Mouse (Mus musculus): ENCODE data around the gene Tusc2. TPM values are rescaled to one million over a fixed set of nuclear protein-coding genes. Genes with fewer than 3 reads are reported as not detected.
A peak's percentile ranks its signal among the peaks of the same experiment; 100 is the strongest.

Gene Tusc2
- polyA plus RNA-seq, 1 experiment: 25.0 TPM

GRCm38 (mm10) chr9:107551117-107551889, 11.8 kb upstream of the Tusc2 start, which contains the start of gene Rassf1:
Gene Rassf1 (plus strand): TSS chr9:107551555.
- TF ChIP-seq MYOD1 (IDR thresholded peaks at IDR 0.05; ENCODE audit: control insufficient read depth in 1 of 3, insufficient read length in 2 of 3, low read depth in 2 of 3) (peak in 1 of 3 experiments; percentile 13), CEBPB (IDR thresholded peaks at IDR 0.05; ENCODE audit: insufficient read depth, poor library complexity, severe bottlenecking) (no peak), TCF3 (IDR thresholded peaks at IDR 0.05; ENCODE audit: insufficient read length, low read depth) (no peak), SRF (IDR thresholded peaks at IDR 0.05; ENCODE audit: control insufficient read depth, insufficient read length, low read depth) (no peak), POLR2A (IDR thresholded peaks at IDR 0.05; ENCODE audit: insufficient read length, low read depth) (peak; percentile 90), MYOG (IDR thresholded peaks at IDR 0.05; ENCODE audit: control insufficient read depth in 1 of 3, insufficient read depth in 1 of 3, insufficient read length in 2 of 3, low read depth in 2 of 3) (peak in 1 of 3 experiments; percentile 53), USF1 (IDR thresholded peaks at IDR 0.05; ENCODE audit: low read depth) (no peak), MAX (IDR thresholded peaks at IDR 0.05; ENCODE audit: low read depth) (peak; percentile 40), POLR2AphosphoS2 (IDR thresholded peaks at IDR 0.05; ENCODE audit: insufficient read length, low read depth) (peak; percentile 56), E2F4 (IDR thresholded peaks at IDR 0.05; ENCODE audit: insufficient read depth) (no peak), REST (IDR thresholded peaks at IDR 0.05; ENCODE audit: insufficient read depth, insufficient read length) (no peak)
- peak within 1 kb of the TSS; percentile 96 for H3K4me3 ChIP-seq
- H3ac ChIP-seq (ENCODE audit: control insufficient read depth, insufficient read length): peak within 1 kb of the TSS; percentile 21
- peaks cover 29% of the 10 kb centered on the region for H3K79me2 ChIP-seq (ENCODE audit: control insufficient read depth, insufficient read depth)
- no peaks in the 10 kb centered on the region for H3K27me3 ChIP-seq (ENCODE audit: control insufficient read depth, insufficient read depth, insufficient read length)
- no peaks in the 10 kb centered on the region for H3K36me3 ChIP-seq (ENCODE audit: control insufficient read depth, insufficient read depth)
- H3K4me2 ChIP-seq (ENCODE audit: low read depth): peak within 1 kb of the TSS; percentile 85

GRCm38 (mm10) chr9:107551890-107552355, 11.1 kb upstream of the Tusc2 start:
- peaks cover 35% of the 10 kb centered on the region for H3K79me2 ChIP-seq (ENCODE audit: control insufficient read depth, insufficient read depth)
- peak overlapping the region; percentile 21 for H3ac ChIP-seq (ENCODE audit: control insufficient read depth, insufficient read length)
- no peaks in the 10 kb centered on the region for H3K36me3 ChIP-seq (ENCODE audit: control insufficient read depth, insufficient read depth)
- H3K4me3 ChIP-seq: peak overlapping the region; percentile 96
- TF ChIP-seq POLR2A (IDR thresholded peaks at IDR 0.05; ENCODE audit: insufficient read length, low read depth): no peak
- TF ChIP-seq MAX (IDR thresholded peaks at IDR 0.05; ENCODE audit: low read depth): no peak
- TF ChIP-seq MYOG (IDR thresholded peaks at IDR 0.05; ENCODE audit: control insufficient read depth in 1 of 3, insufficient read depth in 1 of 3, insufficient read length in 2 of 3, low read depth in 2 of 3): no peak
- TF ChIP-seq REST (IDR thresholded peaks at IDR 0.05; ENCODE audit: insufficient read depth, insufficient read length): no peak
- TF ChIP-seq POLR2AphosphoS2 (IDR thresholded peaks at IDR 0.05; ENCODE audit: insufficient read length, low read depth): no peak
- TF ChIP-seq TCF3 (IDR thresholded peaks at IDR 0.05; ENCODE audit: insufficient read length, low read depth): no peak
- TF ChIP-seq MYOD1 (IDR thresholded peaks at IDR 0.05; ENCODE audit: control insufficient read depth in 1 of 3, insufficient read length in 2 of 3, low read depth in 2 of 3): no peak
- TF ChIP-seq USF1 (IDR thresholded peaks at IDR 0.05; ENCODE audit: low read depth): no peak
- TF ChIP-seq CEBPB (IDR thresholded peaks at IDR 0.05; ENCODE audit: insufficient read depth, poor library complexity, severe bottlenecking): no peak
- TF ChIP-seq TCF12 (IDR thresholded peaks at IDR 0.05; ENCODE audit: insufficient read depth, poor library complexity, severe bottlenecking): no peak
- no peak for TF ChIP-seq SRF (IDR thresholded peaks at IDR 0.05; ENCODE audit: control insufficient read depth, insufficient read length, low read depth)
- no peak for TF ChIP-seq E2F4 (IDR thresholded peaks at IDR 0.05; ENCODE audit: insufficient read depth)
- H3K27me3 ChIP-seq (ENCODE audit: control insufficient read depth, insufficient read depth, insufficient read length): no peaks in the 10 kb centered on the region
- peak overlapping the region; percentile 85 for H3K4me2 ChIP-seq (ENCODE audit: low read depth)

GRCm38 (mm10) chr9:107552690-107553393, 10.2 kb upstream of the Tusc2 start:
- Histone ChIP-seq H3K27me3 (ENCODE audit: control insufficient read depth, insufficient read depth, insufficient read length) (no peaks in the 10 kb centered on the region), H3K79me2 (ENCODE audit: control insufficient read depth, insufficient read depth) (peaks cover 44% of the 10 kb centered on the region), H3K4me3 (peak overlapping the region; percentile 96), H3K36me3 (ENCODE audit: control insufficient read depth, insufficient read depth) (peaks cover 8% of the 10 kb centered on the region), H3K4me2 (ENCODE audit: low read depth) (peak overlapping the region; percentile 85), H3ac (ENCODE audit: control insufficient read depth, insufficient read length) (no peak overlapping the region)
- no peak for TF ChIP-seq TCF12 (IDR thresholded peaks at IDR 0.05; ENCODE audit: insufficient read depth, poor library complexity, severe bottlenecking)

GRCm38 (mm10) chr9:107553541-107554318, 9.3 kb upstream of the Tusc2 start:
- Histone ChIP-seq H3ac (ENCODE audit: control insufficient read depth, insufficient read length) (peak overlapping the region; percentile 96), H3K36me3 (ENCODE audit: control insufficient read depth, insufficient read depth) (peaks cover 17% of the 10 kb centered on the region), H3K4me2 (ENCODE audit: low read depth) (peak overlapping the region; percentile 85), H3K4me3 (peak overlapping the region; percentile 96), H3K79me2 (ENCODE audit: control insufficient read depth, insufficient read depth) (peaks cover 52% of the 10 kb centered on the region), H3K27me3 (ENCODE audit: control insufficient read depth, insufficient read depth, insufficient read length) (no peaks in the 10 kb centered on the region)
- TF ChIP-seq REST (IDR thresholded peaks at IDR 0.05; ENCODE audit: insufficient read depth, insufficient read length) (no peak), TCF12 (IDR thresholded peaks at IDR 0.05; ENCODE audit: insufficient read depth, poor library complexity, severe bottlenecking) (no peak), POLR2AphosphoS2 (IDR thresholded peaks at IDR 0.05; ENCODE audit: insufficient read length, low read depth) (no peak), E2F4 (IDR thresholded peaks at IDR 0.05; ENCODE audit: insufficient read depth) (no peak), MYOG (IDR thresholded peaks at IDR 0.05; ENCODE audit: control insufficient read depth in 1 of 3, insufficient read depth in 1 of 3, insufficient read length in 2 of 3, low read depth in 2 of 3) (no peak), SRF (IDR thresholded peaks at IDR 0.05; ENCODE audit: control insufficient read depth, insufficient read length, low read depth) (no peak), CEBPB (IDR thresholded peaks at IDR 0.05; ENCODE audit: insufficient read depth, poor library complexity, severe bottlenecking) (no peak), POLR2A (IDR thresholded peaks at IDR 0.05; ENCODE audit: insufficient read length, low read depth) (no peak), TCF3 (IDR thresholded peaks at IDR 0.05; ENCODE audit: insufficient read length, low read depth) (no peak), MAX (IDR thresholded peaks at IDR 0.05; ENCODE audit: low read depth) (no peak)
